Mouse (Mus musculus) MEL (cell line): Measurements from ENCODE around the gene Ttc29. TPM values are rescaled to one million over a fixed set of nuclear protein-coding genes. Genes with fewer than 3 reads are reported as not detected.

Source experiments
- DNase-seq: peaks from one replicate; pipeline ENCODE4 v3.0.0; 2011; ENCODE audit warnings: low read depth, low spot score
- H3K27ac ChIP-seq: 2 replicates; pipeline ENCODE4 v1.5.1; 2012; ENCODE audit warnings: low read depth, mild to moderate bottlenecking, control low read depth, low read length, moderate library complexity; ENCODE audit not compliant: control insufficient read depth
- H3K27me3 ChIP-seq, 2 experiments: fragments of 150-350 bp in 1 of 2; sonication (generic) in 1 of 2; 2 replicates each; pipeline ENCODE4 v1.6.1; 2012; ENCODE audit warnings: low read length in 2 of 2, mild to moderate bottlenecking in 2 of 2, improper control_type of control experiment in 1 of 2, moderate library complexity in 1 of 2; ENCODE audit not compliant: insufficient read depth in 2 of 2, control insufficient read depth in 1 of 2
- H3K36me3 ChIP-seq, 2 experiments: 2 replicates each; pipeline ENCODE4 v1.6.1; 2012 to 2014; ENCODE audit warnings: low read length in 2 of 2, improper control_type of control experiment in 1 of 2, inconsistent platforms in 1 of 2, mild to moderate bottlenecking in 1 of 2; ENCODE audit not compliant: insufficient read depth in 2 of 2, control insufficient read depth in 1 of 2
- H3K4me1 ChIP-seq, 2 experiments: fragments of 150-350 bp in 1 of 2; sonication (generic) in 1 of 2; 2 replicates each; pipeline ENCODE4 v1.6.1; 2012; ENCODE audit warnings: low read length in 2 of 2, improper control_type of control experiment in 1 of 2, mild to moderate bottlenecking in 1 of 2; ENCODE audit not compliant: insufficient read depth in 2 of 2, control insufficient read depth in 1 of 2
- H3K4me3 ChIP-seq, 2 experiments: fragments of 150-350 bp in 1 of 2; sonication (generic) in 1 of 2; 2 replicates each; pipeline ENCODE4 v1.5.1; 2012; ENCODE audit warnings: low read depth in 2 of 2, low read length in 2 of 2, mild to moderate bottlenecking in 2 of 2, moderate library complexity in 2 of 2, control low read depth in 1 of 2, improper control_type of control experiment in 1 of 2; ENCODE audit not compliant: control insufficient read depth in 1 of 2, insufficient read depth in 1 of 2
- H3K79me2 ChIP-seq: 2 replicates; pipeline ENCODE4 v1.6.1; 2012; ENCODE audit warnings: mild to moderate bottlenecking, low read length, moderate library complexity; ENCODE audit not compliant: control insufficient read depth, poor library complexity, insufficient read depth
- H3K9ac ChIP-seq: 2 replicates; pipeline ENCODE4 v1.6.1; 2012; ENCODE audit warnings: low read depth, mild to moderate bottlenecking, control low read depth, low read length, moderate library complexity; ENCODE audit not compliant: control insufficient read depth, poor library complexity, severe bottlenecking
- H3K9me3 ChIP-seq: fragments of 150-350 bp; sonication (generic); replicated peaks from 2 replicates; pipeline ENCODE4 v1.6.1; 2012; ENCODE audit warnings: mild to moderate bottlenecking, low read length, improper control_type of control experiment, moderate library complexity; ENCODE audit not compliant: insufficient read depth
- CHD2 ChIP-seq: IDR thresholded peaks from 2 replicates; pipeline ENCODE4 v1.6.1; 2011; ENCODE audit warnings: low read length, improper control_type of control experiment
- CTCF ChIP-seq, 3 experiments: IDR thresholded peaks in 2 of 3; conservative IDR thresholded peaks in 1 of 3; 2 replicates each; pipeline ENCODE4 v1.5.1; 2011 to 2012; ENCODE audit warnings: low read length in 3 of 3, low read depth in 2 of 3, mild to moderate bottlenecking in 2 of 3, improper control_type of control experiment in 1 of 3, inconsistent platforms in 1 of 3, mixed read lengths in 1 of 3, moderate library complexity in 1 of 3; ENCODE audit not compliant: control insufficient read depth in 1 of 3, insufficient read depth in 1 of 3, poor library complexity in 1 of 3, severe bottlenecking in 1 of 3
- E2F4 ChIP-seq: IDR thresholded peaks from 2 replicates; pipeline ENCODE4 v1.6.1; 2011; ENCODE audit warnings: low read depth, low read length, improper control_type of control experiment, borderline replicate concordance
- GATA1 ChIP-seq: IDR thresholded peaks from 2 replicates; pipeline ENCODE4 v1.6.1; 2011; ENCODE audit warnings: low read depth, low read length, improper control_type of control experiment
- JUND ChIP-seq: IDR thresholded peaks from 2 replicates; pipeline ENCODE4 v1.6.1; 2011; ENCODE audit warnings: low read depth, mild to moderate bottlenecking, improper control_type of control experiment, low read length
- KAT2A ChIP-seq: conservative IDR thresholded peaks from 2 replicates; pipeline ENCODE4 v1.6.1; 2012; ENCODE audit warnings: low read depth, low read length, improper control_type of control experiment, inconsistent platforms
- MAX ChIP-seq: IDR thresholded peaks from 2 replicates; pipeline ENCODE4 v1.6.1; 2011; ENCODE audit warnings: low read length, improper control_type of control experiment
- MXI1 ChIP-seq: IDR thresholded peaks from 2 replicates; pipeline ENCODE4 v1.6.1; 2011; ENCODE audit warnings: mild to moderate bottlenecking, low read depth, low read length, improper control_type of control experiment
- MYB ChIP-seq: IDR thresholded peaks from 2 replicates; pipeline ENCODE4 v1.6.1; 2011; ENCODE audit warnings: mild to moderate bottlenecking, low read depth, low read length, improper control_type of control experiment
- NELFE ChIP-seq: IDR thresholded peaks from 2 replicates; pipeline ENCODE4 v1.6.1; 2011; ENCODE audit warnings: low read depth, low read length, improper control_type of control experiment
- NRF1 ChIP-seq: IDR thresholded peaks from 2 replicates; pipeline ENCODE4 v1.6.1; 2014; ENCODE audit warnings: low read depth, mild to moderate bottlenecking, inconsistent platforms, low read length, improper control_type of control experiment, moderate library complexity; ENCODE audit not compliant: poor library complexity, insufficient read depth, severe bottlenecking
- POLR2A ChIP-seq, 2 experiments: IDR thresholded peaks; 2 replicates each; pipeline ENCODE4 v1.6.1; 2011 to 2012; ENCODE audit warnings: low read length in 2 of 2, mild to moderate bottlenecking in 2 of 2, control low read depth in 1 of 2, improper control_type of control experiment in 1 of 2, low read depth in 1 of 2, moderate library complexity in 1 of 2; ENCODE audit not compliant: control insufficient read depth in 1 of 2, insufficient read depth in 1 of 2, poor library complexity in 1 of 2
- POLR2AphosphoS2 ChIP-seq: IDR thresholded peaks from 2 replicates; pipeline ENCODE4 v1.6.1; 2011; ENCODE audit warnings: low read length, improper control_type of control experiment
- RAD21 ChIP-seq: IDR thresholded peaks from 2 replicates; pipeline ENCODE4 v1.6.1; 2011; ENCODE audit warnings: mild to moderate bottlenecking, low read depth, low read length, improper control_type of control experiment
- TAL1 ChIP-seq: IDR thresholded peaks from 2 replicates; pipeline ENCODE4 v1.6.1; 2012; ENCODE audit warnings: mild to moderate bottlenecking, inconsistent platforms, low read length, moderate library complexity, mixed read lengths
- TBP ChIP-seq: IDR thresholded peaks from 2 replicates; pipeline ENCODE4 v1.8.0; 2011; ENCODE audit warnings: low read depth, low read length, improper control_type of control experiment
- TCF12 ChIP-seq: IDR thresholded peaks from 2 replicates; pipeline ENCODE4 v1.6.1; 2014; ENCODE audit warnings: low read depth, mild to moderate bottlenecking, inconsistent platforms, low read length, improper control_type of control experiment, moderate library complexity
- USF1 ChIP-seq: IDR thresholded peaks from 2 replicates; pipeline ENCODE4 v1.6.1; 2014; ENCODE audit warnings: low read depth, mild to moderate bottlenecking, inconsistent platforms, low read length, improper control_type of control experiment, moderate library complexity
- USF2 ChIP-seq, 2 experiments: IDR thresholded peaks; 2 replicates each; pipeline ENCODE4 v1.6.1; 2011 to 2012; ENCODE audit warnings: improper control_type of control experiment in 2 of 2, low read length in 2 of 2, borderline replicate concordance in 1 of 2, inconsistent platforms in 1 of 2, low read depth in 1 of 2, mild to moderate bottlenecking in 1 of 2; ENCODE audit not compliant: insufficient read depth in 1 of 2
- ZC3H11A ChIP-seq: IDR thresholded peaks from 2 replicates; pipeline ENCODE4 v1.6.1; 2012; ENCODE audit warnings: low read depth, mild to moderate bottlenecking, inconsistent platforms, low read length, improper control_type of control experiment
- ZKSCAN1 ChIP-seq: IDR thresholded peaks from 2 replicates; pipeline ENCODE4 v1.6.1; 2012; ENCODE audit warnings: low read depth, mild to moderate bottlenecking, inconsistent platforms, low read length, improper control_type of control experiment, moderate library complexity
- ZNF384 ChIP-seq: IDR thresholded peaks from 2 replicates; pipeline ENCODE4 v1.6.1; 2012; ENCODE audit warnings: low read depth, mild to moderate bottlenecking, inconsistent platforms, low read length, improper control_type of control experiment
- polyA plus RNA-seq, 2 experiments: library from polyadenylated mRNA; stranded (reverse) in 1 of 2; unstranded in 1 of 2; fragments of >175 nt in 1 of 2; fragments of >200 nt in 1 of 2; gene quantifications; 2 replicates each; pipeline versions ENCODE4 v1.2.1 to v1.2.4; 2012; ENCODE audit warnings: low replicate concordance in 2 of 2, low read depth in 1 of 2; ENCODE audit not compliant: insufficient read length in 2 of 2, insufficient read depth in 1 of 2, missing spikeins in 1 of 2
- total RNA-seq: library from RNA; depleted of rRNA; stranded (reverse); fragments of 300-350 nt; gene quantifications from 2 replicates; pipeline ENCODE4 v1.2.3, GENCODE M21; 2012

Gene Ttc29
- total and polyA plus RNA-seq, 3 experiments: not detected

GRCm38 (mm10) chr8:78251115-78251514 lies 38.0 kb downstream of the Ttc29 start:
- Histone ChIP-seq H3K4me3 (no peak overlapping the region), H3K36me3 (no peaks in the 10 kb centered on the region), H3K27me3 (peaks cover 0 to 2% of the 10 kb centered on the region in 2 experiments; a peak in 2 of 4 replicates), H3K79me2 (no peaks in the 10 kb centered on the region), H3K9ac (no peak overlapping the region), H3K9me3 (no peaks in the 10 kb centered on the region), H3K4me1 (no peaks in the 10 kb centered on the region), H3K27ac (no peak overlapping the region)
- TF ChIP-seq ZC3H11A (no peak), USF1 (no peak), NELFE (no peak), E2F4 (no peak), JUND (no peak), CTCF (IDR thresholded peaks at IDR 0.05 in 2 of 3, conservative IDR thresholded peaks at IDR 0.05 in 1 of 3; ENCODE audit: control insufficient read depth in 1 of 3, insufficient read depth in 1 of 3, low read depth in 2 of 3, low read length in 3 of 3, poor library complexity in 1 of 3, severe bottlenecking in 1 of 3) (no peak), MXI1 (no peak), TBP (no peak), USF2 (IDR thresholded peaks at IDR 0.05; ENCODE audit: borderline replicate concordance in 1 of 2, insufficient read depth in 1 of 2, low read depth in 1 of 2, low read length in 2 of 2) (no peak), CHD2 (no peak), MYB (no peak), MAX (no peak), POLR2A (IDR thresholded peaks at IDR 0.05; ENCODE audit: control insufficient read depth in 1 of 2, insufficient read depth in 1 of 2, low read depth in 1 of 2, low read length in 2 of 2, poor library complexity in 1 of 2) (no peak), GATA1 (no peak)
- DNase-seq: no peak

- DNase-seq: no peak
- H3K27ac ChIP-seq: no peak overlapping the region
- no peaks in the 10 kb centered on the region for H3K4me1 ChIP-seq
- H3K4me3 ChIP-seq: no peak overlapping the region
- no peaks in the 10 kb centered on the region for H3K9me3 ChIP-seq
- TF ChIP-seq MYB (no peak), ZC3H11A (no peak), TBP (no peak), CHD2 (no peak)
- TF ChIP-seq, all 39 proteins: peak for 0
- Histone ChIP-seq H3K36me3 (no peaks in the 10 kb centered on the region), H3K79me2 (no peaks in the 10 kb centered on the region), H3K9ac (no peak overlapping the region), H3K27me3 (no peaks in the 10 kb centered on the region)
These were observed 41.3 kb downstream of the Ttc29 start for GRCm38 (mm10) chr8:78254374-78254773.

GRCm38 (mm10) chr8:78255011-78255410 lies 41.9 kb downstream of the Ttc29 start:
- Histone ChIP-seq H3K4me3 (no peak overlapping the region), H3K36me3 (no peaks in the 10 kb centered on the region)
- TF ChIP-seq RAD21 (no peak), MYB (no peak), CTCF (IDR thresholded peaks at IDR 0.05 in 2 of 3, conservative IDR thresholded peaks at IDR 0.05 in 1 of 3; ENCODE audit: control insufficient read depth in 1 of 3, insufficient read depth in 1 of 3, low read depth in 2 of 3, low read length in 3 of 3, poor library complexity in 1 of 3, severe bottlenecking in 1 of 3) (no peak), TCF12 (no peak), MAX (no peak), TAL1 (no peak), POLR2AphosphoS2 (no peak), NRF1 (no peak), KAT2A (no peak), ZC3H11A (no peak), ZKSCAN1 (no peak), MXI1 (no peak), NELFE (no peak), ZNF384 (no peak), POLR2A (IDR thresholded peaks at IDR 0.05; ENCODE audit: control insufficient read depth in 1 of 2, insufficient read depth in 1 of 2, low read depth in 1 of 2, low read length in 2 of 2, poor library complexity in 1 of 2) (no peak)
- TF ChIP-seq, all 39 proteins: peak for 0
- H3K27me3 ChIP-seq: no peaks in the 10 kb centered on the region
- DNase-seq: no peak
- no peak overlapping the region for H3K27ac ChIP-seq
- H3K9ac ChIP-seq: no peak overlapping the region
- no peaks in the 10 kb centered on the region for H3K79me2 ChIP-seq
- H3K4me1 ChIP-seq: no peaks in the 10 kb centered on the region
- no peaks in the 10 kb centered on the region for H3K9me3 ChIP-seq
